Mouse (Mus musculus) kidney, embryonic 14.5 days (tissue): ENCODE data around the gene 1700017D01Rik. TPM values are rescaled to one million over a fixed set of nuclear protein-coding genes. Genes with fewer than 3 reads are reported as not detected.
"Not testable (repeated sequence)": the region's sequence is repeated elsewhere in the genome, so short reads cannot be mapped to it uniquely, and the experiment has no call there.

Experiments used
- ATAC-seq: fragments of 200-750 bp; cut with Nextera tagmentation; 2 replicates; pipeline ENCODE4 v1.8.0; 2017; ENCODE audit warnings: moderate number of reproducible peaks, mild to moderate bottlenecking, moderate TSS enrichment, moderate library complexity; ENCODE audit not compliant: low FRiP score, low TSS enrichment
- H3K27ac ChIP-seq: fragments of 300-500 bp; sonication (generic); 2 replicates; pipeline ENCODE4 v1.5.1; 2014; ENCODE audit warnings: low read depth, mild to moderate bottlenecking, low read length, moderate library complexity, mixed read lengths
- H3K27me3 ChIP-seq: fragments of 300-500 bp; sonication (generic); 2 replicates; pipeline ENCODE4 v1.6.1; 2014; ENCODE audit warnings: mild to moderate bottlenecking, low read length; ENCODE audit not compliant: control insufficient read depth, insufficient read depth
- H3K36me3 ChIP-seq: fragments of 300-500 bp; sonication (generic); 2 replicates; pipeline ENCODE4 v1.6.1; 2014; ENCODE audit warnings: low read length, mixed read lengths; ENCODE audit not compliant: control insufficient read depth, insufficient read depth
- H3K4me1 ChIP-seq: fragments of 300-500 bp; sonication (generic); 2 replicates; pipeline ENCODE4 v1.6.1; 2014; ENCODE audit warnings: low read length, mixed read lengths; ENCODE audit not compliant: control insufficient read depth, insufficient read depth
- H3K4me2 ChIP-seq: fragments of 300-500 bp; sonication (generic); replicated peaks from 2 replicates; pipeline ENCODE4 v1.6.1; 2014; ENCODE audit warnings: low read depth, mild to moderate bottlenecking, low read length
- H3K4me3 ChIP-seq: fragments of 300-500 bp; sonication (generic); 2 replicates; pipeline ENCODE4 v1.5.1; 2014; ENCODE audit warnings: mild to moderate bottlenecking, low read length
- H3K9ac ChIP-seq: fragments of 300-500 bp; sonication (generic); 2 replicates; pipeline ENCODE4 v1.6.1; 2014; ENCODE audit warnings: low read depth, mild to moderate bottlenecking, low read length, moderate library complexity
- H3K9me3 ChIP-seq: fragments of 300-500 bp; sonication (generic); 2 replicates; pipeline ENCODE4 v1.6.1; 2016; ENCODE audit warnings: low read length; ENCODE audit not compliant: control insufficient read depth
- WGBS: fragments of 180-500 bp; shearing (Covaris S2); extraction: QIAGEN DNeasy Blood & Tissue Kit; methylation state at CpG from one replicate; pipeline ENCODE4 v1.1.7; 2014; 5-methylcytosine and 5-hydroxymethylcytosine counted together
- polyA plus RNA-seq: library from polyadenylated mRNA; unstranded; fragments of >200 nt; fragmentation: Nextera tagmentation; extraction: Ambion mirVana; gene quantifications from 2 replicates; pipeline ENCODE4 v1.2.1, GENCODE M21; 2014

The 1700017D01Rik gene
- not detected in 2 replicates for polyA plus RNA-seq

GRCm38 (mm10) chr19:11130776-11131175 is at the start of gene 1700017D01Rik:
TSS of gene 1700017D01Rik (minus strand) at chr19:11130876.
- not testable (repeated sequence) for ATAC-seq, H3K4me1 ChIP-seq, H3K36me3 ChIP-seq, H3K9ac ChIP-seq, H3K4me3 ChIP-seq, H3K27me3 ChIP-seq, H3K27ac ChIP-seq, H3K4me2 ChIP-seq, H3K9me3 ChIP-seq
- 89% methylated on average over 8 of the region's 8 CpGs for WGBS

GRCm38 (mm10) chr19:11177464-11177863 is 46.8 kb upstream of the 1700017D01Rik start:
- H3K9me3 ChIP-seq = no peaks in the 10 kb centered on the region
- H3K27ac ChIP-seq = no peak overlapping the region
- no peak overlapping the region for H3K4me2 ChIP-seq
- no peaks in the 10 kb centered on the region for H3K36me3 ChIP-seq
- no peak overlapping the region for H3K9ac ChIP-seq
- no peaks in the 10 kb centered on the region for H3K27me3 ChIP-seq
- H3K4me3 ChIP-seq = no peak overlapping the region
- WGBS = 74% methylated on average over 2 of the region's 2 CpGs
- ATAC-seq = no peak
- H3K4me1 ChIP-seq = no peaks in the 10 kb centered on the region

GRCm38 (mm10) chr19:11165172-11165571 is 34.5 kb upstream of the 1700017D01Rik start, which contains the start of gene 1700025F22Rik:
TSS of gene 1700025F22Rik (minus strand) at chr19:11165320.
- Histone ChIP-seq H3K27ac (no peak within 1 kb of the TSS), H3K9ac (no peak within 1 kb of the TSS), H3K4me1 (no peaks in the 10 kb centered on the region), H3K9me3 (no peaks in the 10 kb centered on the region), H3K4me2 (no peak within 1 kb of the TSS), H3K27me3 (no peaks in the 10 kb centered on the region), H3K36me3 (no peaks in the 10 kb centered on the region), H3K4me3 (no peak within 1 kb of the TSS)
- no peak; the same call in 1 of the 2 replicates for ATAC-seq
- 39% methylated on average over 10 of the region's 10 CpGs for WGBS

- not testable (repeated sequence) for H3K9ac ChIP-seq, H3K27me3 ChIP-seq, H3K36me3 ChIP-seq, H3K4me2 ChIP-seq, H3K27ac ChIP-seq, H3K4me3 ChIP-seq, ATAC-seq, H3K9me3 ChIP-seq, H3K4me1 ChIP-seq
- whole genome bisulfite sequencing = 81% methylated on average over 6 of the region's 6 CpGs
Measured at GRCm38 (mm10) chr19:11157890-11158289, 27.2 kb upstream of the 1700017D01Rik start.

- Histone ChIP-seq H3K4me1 (no peaks in the 10 kb centered on the region), H3K9ac (no peak overlapping the region), H3K9me3 (no peaks in the 10 kb centered on the region), H3K27ac (no peak overlapping the region), H3K27me3 (no peaks in the 10 kb centered on the region), H3K4me3 (no peak overlapping the region), H3K4me2 (no peak overlapping the region), H3K36me3 (no peaks in the 10 kb centered on the region)
- WGBS = 72% methylated on average over 4 of the region's 4 CpGs
- ATAC-seq = no peak
Measured at GRCm38 (mm10) chr19:11135336-11135735, 4.7 kb upstream of the 1700017D01Rik start.

- H3K9ac ChIP-seq = no peak overlapping the region
- WGBS = 90% methylated on average over 2 of the region's 2 CpGs
- no peaks in the 10 kb centered on the region for H3K27me3 ChIP-seq
- no peaks in the 10 kb centered on the region for H3K36me3 ChIP-seq
- H3K27ac ChIP-seq = no peak overlapping the region
- no peaks in the 10 kb centered on the region for H3K4me1 ChIP-seq
- no peak overlapping the region for H3K4me2 ChIP-seq
- no peaks in the 10 kb centered on the region for H3K9me3 ChIP-seq
- ATAC-seq = no peak
- no peak overlapping the region for H3K4me3 ChIP-seq
Measured at GRCm38 (mm10) chr19:11134852-11135251, 4.2 kb upstream of the 1700017D01Rik start.

GRCm38 (mm10) chr19:11129702-11130101 is 974 bp downstream of the 1700017D01Rik start:
- Histone ChIP-seq H3K4me3 (no peak overlapping the region), H3K27ac (no peak overlapping the region), H3K4me2 (no peak overlapping the region), H3K4me1 (no peaks in the 10 kb centered on the region), H3K9ac (no peak overlapping the region), H3K36me3 (no peaks in the 10 kb centered on the region), H3K9me3 (0 out of 2 replicates have a peak, but pooled peaks cover 2% of the 10 kb centered on the region), H3K27me3 (no peaks in the 10 kb centered on the region)
- WGBS = 94% methylated on average over 1 of the region's 1 CpGs
- no peak for ATAC-seq

GRCm38 (mm10) chr19:11121016-11121420 is 9.7 kb downstream of the 1700017D01Rik start:
- H3K27me3 ChIP-seq, H3K27ac ChIP-seq, H3K9me3 ChIP-seq, H3K4me1 ChIP-seq, H3K36me3 ChIP-seq: not testable (repeated sequence)
- Histone ChIP-seq H3K4me3 (peak overlapping the region; percentile 30), H3K9ac (peak overlapping the region; percentile 23; the same call in 1 of the 2 replicates), H3K4me2 (peak overlapping the region; percentile 30)
- 1% methylated on average over 6 of the region's 38 CpGs for WGBS
- ATAC-seq = peak; percentile 100

- H3K36me3 ChIP-seq = no peaks in the 10 kb centered on the region
- 81% methylated on average over 2 of the region's 2 CpGs for WGBS
- H3K9ac ChIP-seq = no peak overlapping the region
- H3K9me3 ChIP-seq = no peaks in the 10 kb centered on the region
- no peak overlapping the region for H3K27ac ChIP-seq
- no peak overlapping the region for H3K4me2 ChIP-seq
- H3K27me3 ChIP-seq = no peaks in the 10 kb centered on the region
- H3K4me3 ChIP-seq = no peak overlapping the region
- H3K4me1 ChIP-seq = no peaks in the 10 kb centered on the region
- ATAC-seq = no peak
Measured at GRCm38 (mm10) chr19:11119338-11119737, 11.3 kb downstream of the 1700017D01Rik start.
